Mouse (Mus musculus) MEL (cell line): ENCODE results near the gene Gm28035.

Source experiments
- BHLHE40 ChIP-seq: IDR thresholded peaks from 2 replicates; pipeline ENCODE4 v1.6.1; 2012; ENCODE audit warnings: low read depth, mild to moderate bottlenecking, inconsistent platforms, low read length, improper control_type of control experiment, borderline replicate concordance
- CTCF ChIP-seq, 3 experiments: IDR thresholded peaks in 2 of 3; conservative IDR thresholded peaks in 1 of 3; 2 replicates each; pipeline ENCODE4 v1.5.1; 2011 to 2012; ENCODE audit warnings: low read length in 3 of 3, low read depth in 2 of 3, mild to moderate bottlenecking in 2 of 3, improper control_type of control experiment in 1 of 3, inconsistent platforms in 1 of 3, mixed read lengths in 1 of 3, moderate library complexity in 1 of 3; ENCODE audit not compliant: control insufficient read depth in 1 of 3, insufficient read depth in 1 of 3, poor library complexity in 1 of 3, severe bottlenecking in 1 of 3
- ETS1 ChIP-seq: IDR thresholded peaks from 2 replicates; pipeline ENCODE4 v1.6.1; 2012; ENCODE audit warnings: low read depth, mild to moderate bottlenecking, inconsistent platforms, low read length, improper control_type of control experiment, moderate library complexity
- GATA1 ChIP-seq: IDR thresholded peaks from 2 replicates; pipeline ENCODE4 v1.6.1; 2011; ENCODE audit warnings: low read depth, low read length, improper control_type of control experiment
- HCFC1 ChIP-seq: IDR thresholded peaks from 2 replicates; pipeline ENCODE4 v1.6.1; 2012; ENCODE audit warnings: low read depth, mild to moderate bottlenecking, inconsistent platforms, low read length, improper control_type of control experiment, moderate library complexity
- JUND ChIP-seq: IDR thresholded peaks from 2 replicates; pipeline ENCODE4 v1.6.1; 2011; ENCODE audit warnings: low read depth, mild to moderate bottlenecking, improper control_type of control experiment, low read length
- MEF2A ChIP-seq: IDR thresholded peaks from 2 replicates; pipeline ENCODE4 v1.6.1; 2014; ENCODE audit warnings: low read depth, mild to moderate bottlenecking, inconsistent platforms, low read length, improper control_type of control experiment; ENCODE audit not compliant: poor library complexity, insufficient replicate concordance, severe bottlenecking; ENCODE audit errors: extremely low read depth
- NRF1 ChIP-seq: IDR thresholded peaks from 2 replicates; pipeline ENCODE4 v1.6.1; 2014; ENCODE audit warnings: low read depth, mild to moderate bottlenecking, inconsistent platforms, low read length, improper control_type of control experiment, moderate library complexity; ENCODE audit not compliant: poor library complexity, insufficient read depth, severe bottlenecking
- POLR2A ChIP-seq, 2 experiments: IDR thresholded peaks; 2 replicates each; pipeline ENCODE4 v1.6.1; 2011 to 2012; ENCODE audit warnings: low read length in 2 of 2, mild to moderate bottlenecking in 2 of 2, control low read depth in 1 of 2, improper control_type of control experiment in 1 of 2, low read depth in 1 of 2, moderate library complexity in 1 of 2; ENCODE audit not compliant: control insufficient read depth in 1 of 2, insufficient read depth in 1 of 2, poor library complexity in 1 of 2
- POLR2AphosphoS2 ChIP-seq: IDR thresholded peaks from 2 replicates; pipeline ENCODE4 v1.6.1; 2011; ENCODE audit warnings: low read length, improper control_type of control experiment
- SIN3A ChIP-seq: IDR thresholded peaks from 2 replicates; pipeline ENCODE4 v1.6.1; 2012; ENCODE audit warnings: low read length, improper control_type of control experiment, inconsistent platforms
- TAL1 ChIP-seq: IDR thresholded peaks from 2 replicates; pipeline ENCODE4 v1.6.1; 2012; ENCODE audit warnings: mild to moderate bottlenecking, inconsistent platforms, low read length, moderate library complexity, mixed read lengths

DNA sequence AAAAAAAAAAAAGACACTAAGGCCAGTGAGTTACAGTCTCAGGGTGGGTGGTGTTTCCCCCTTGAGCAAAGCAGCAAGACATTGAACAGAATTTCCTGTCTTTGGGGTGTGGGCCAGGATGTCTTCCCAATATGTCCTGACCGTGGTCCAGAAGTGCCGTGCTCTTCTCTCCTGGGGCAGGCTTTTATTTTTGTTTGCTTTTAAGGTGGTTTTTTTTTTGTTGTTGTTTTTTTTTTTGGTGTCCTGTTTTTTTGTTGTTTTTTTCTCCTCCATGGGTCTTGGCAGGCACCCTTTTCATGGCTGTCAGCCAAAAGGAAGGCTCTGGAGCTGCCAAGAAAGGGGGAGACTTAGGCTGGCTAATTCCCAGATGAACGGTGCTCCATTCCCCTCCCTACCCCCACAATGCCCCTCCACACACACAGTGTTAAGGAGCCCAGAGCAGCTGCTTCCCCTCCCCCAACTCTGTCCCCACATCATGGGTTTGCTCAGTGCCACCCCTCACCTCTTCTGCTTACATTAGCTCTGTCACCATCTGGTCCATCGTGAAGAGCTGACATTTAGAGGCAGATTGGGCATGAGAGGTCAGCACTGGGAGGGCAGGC lies 22.6 kb downstream of the Gm28035 start:
- no peak for TF ChIP-seq CTCF (IDR thresholded peaks at IDR 0.05 in 2 of 3, conservative IDR thresholded peaks at IDR 0.05 in 1 of 3; ENCODE audit: control insufficient read depth in 1 of 3, insufficient read depth in 1 of 3, low read depth in 2 of 3, low read length in 3 of 3, poor library complexity in 1 of 3, severe bottlenecking in 1 of 3)
- TF ChIP-seq NRF1: no peak
- no peak for TF ChIP-seq POLR2A (IDR thresholded peaks at IDR 0.05; ENCODE audit: control insufficient read depth in 1 of 2, insufficient read depth in 1 of 2, low read depth in 1 of 2, low read length in 2 of 2, poor library complexity in 1 of 2)
- no peak for TF ChIP-seq GATA1
- no peak for TF ChIP-seq MEF2A
- TF ChIP-seq BHLHE40: no peak
- no peak for TF ChIP-seq SIN3A
- TF ChIP-seq HCFC1: no peak
- no peak for TF ChIP-seq JUND
- no peak for TF ChIP-seq TAL1
- TF ChIP-seq POLR2AphosphoS2: no peak
- TF ChIP-seq ETS1: no peak
